Mouse (Mus musculus): ENCODE data around the gene Dgki.
A peak's percentile ranks its signal among the peaks of the same experiment; 100 is the strongest.

Dgki gene

DNA sequence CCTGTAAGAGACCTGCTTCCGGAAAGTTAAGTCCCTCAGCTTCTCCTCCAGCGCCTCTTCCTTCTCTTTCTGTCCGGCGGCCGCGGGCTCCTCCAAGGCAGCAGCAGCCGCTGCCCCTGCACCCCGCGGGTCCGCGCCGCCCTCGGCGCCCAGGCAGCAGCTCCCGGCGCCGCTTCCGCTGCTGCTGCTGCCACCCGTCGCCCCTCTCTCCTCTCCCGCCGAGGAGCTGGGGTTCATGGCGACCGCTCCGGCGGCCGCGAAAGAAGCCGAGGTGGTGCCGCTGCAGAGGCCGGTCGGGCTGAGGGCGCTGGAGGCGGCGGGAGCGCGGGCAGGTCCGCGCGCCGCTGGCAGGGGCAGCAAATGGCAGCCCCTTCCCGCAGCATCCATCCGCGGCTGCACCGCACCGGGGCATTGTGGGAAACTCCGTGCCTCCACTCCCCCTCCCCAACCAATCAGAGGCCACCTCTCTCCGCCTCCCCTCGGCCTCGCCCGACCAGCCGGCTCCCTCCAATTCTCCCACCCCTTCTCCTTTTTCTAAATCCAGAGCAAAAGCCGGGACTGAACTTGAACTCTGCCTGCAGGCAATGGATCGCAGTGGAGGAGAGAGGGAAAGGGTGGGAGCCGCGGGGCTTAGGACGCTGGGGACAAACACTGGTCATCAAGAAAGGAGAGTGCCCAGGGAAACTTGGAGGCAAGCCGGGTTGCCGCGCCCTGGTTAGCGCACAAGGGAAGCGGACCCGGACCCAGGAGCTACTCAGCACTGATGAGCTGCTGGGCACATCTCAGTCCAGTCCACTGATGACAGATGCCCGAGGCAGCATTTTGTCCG is at the start of gene Dgki:
Gene Dgki (minus strand): TSS at position 623 of the 829 bp plus-strand sequence.
- peak; percentile 85 to 90 for DNase-seq (ENCODE audit: low spot score in 2 of 2)

DNA sequence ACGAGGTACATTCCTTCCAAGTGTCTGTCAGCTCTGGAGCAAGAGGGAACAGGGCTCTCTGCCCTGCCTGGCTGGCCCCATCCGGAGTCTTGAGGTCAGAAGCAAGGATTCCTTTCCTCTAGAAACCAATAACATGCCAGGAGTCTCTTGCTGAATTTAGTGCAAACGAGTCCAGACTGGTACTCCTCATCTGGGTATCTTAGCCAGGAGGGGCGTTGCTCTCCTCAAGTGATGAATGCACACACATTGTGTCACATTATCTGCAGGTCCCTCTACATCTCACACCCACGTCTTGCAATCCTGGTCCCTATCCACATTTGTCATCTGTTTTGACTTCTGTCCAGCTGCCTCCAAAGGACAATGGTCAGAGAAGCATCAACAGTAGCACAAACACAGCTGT is 47.6 kb upstream of the Dgki start:
- DNase-seq (ENCODE audit: low spot score in 2 of 2), result no peak

DNA sequence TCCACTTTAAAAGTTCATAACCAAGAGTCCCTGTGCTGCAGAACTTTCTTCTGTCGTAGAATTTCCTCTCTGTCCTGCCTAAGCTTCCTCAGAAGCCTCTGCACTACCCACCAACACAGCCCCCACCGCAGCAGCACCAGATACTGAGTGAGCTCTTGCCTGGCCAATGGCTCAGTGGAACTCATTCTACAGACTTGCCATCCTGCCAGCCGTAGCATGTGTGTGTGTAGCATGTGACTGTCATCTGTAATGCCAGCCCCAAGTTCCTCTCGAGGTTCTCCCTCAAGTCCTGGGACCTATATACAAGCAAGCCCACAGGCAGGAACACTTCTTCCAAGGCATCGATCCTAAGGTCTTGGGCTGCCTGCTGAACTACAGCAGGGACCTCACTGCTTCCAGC is 38.1 kb upstream of the Dgki start:
- no peak for DNase-seq (ENCODE audit: low spot score in 2 of 2)

DNA sequence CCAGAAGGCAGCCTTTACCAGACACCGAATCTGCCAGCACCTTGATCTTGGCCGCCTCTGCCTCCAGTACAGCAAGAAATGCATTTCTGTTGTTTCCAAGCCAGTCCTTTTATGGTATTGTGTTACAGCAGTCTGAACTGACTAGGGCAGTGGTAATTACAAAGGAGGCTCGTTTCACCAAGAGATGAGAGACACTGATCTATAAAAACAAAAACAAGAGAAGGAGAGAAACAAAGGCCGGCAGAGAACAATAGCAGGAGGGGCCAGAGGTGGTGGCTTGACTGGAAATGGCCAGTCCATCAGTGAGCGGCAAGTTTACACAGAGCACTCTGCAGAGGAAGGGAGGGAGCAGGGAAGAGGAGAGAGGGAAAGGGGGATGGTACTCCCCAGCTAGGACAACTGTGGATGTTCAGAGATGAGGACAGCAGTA is 36.9 kb upstream of the Dgki start:
- no peak for DNase-seq (ENCODE audit: low spot score in 2 of 2)

DNA sequence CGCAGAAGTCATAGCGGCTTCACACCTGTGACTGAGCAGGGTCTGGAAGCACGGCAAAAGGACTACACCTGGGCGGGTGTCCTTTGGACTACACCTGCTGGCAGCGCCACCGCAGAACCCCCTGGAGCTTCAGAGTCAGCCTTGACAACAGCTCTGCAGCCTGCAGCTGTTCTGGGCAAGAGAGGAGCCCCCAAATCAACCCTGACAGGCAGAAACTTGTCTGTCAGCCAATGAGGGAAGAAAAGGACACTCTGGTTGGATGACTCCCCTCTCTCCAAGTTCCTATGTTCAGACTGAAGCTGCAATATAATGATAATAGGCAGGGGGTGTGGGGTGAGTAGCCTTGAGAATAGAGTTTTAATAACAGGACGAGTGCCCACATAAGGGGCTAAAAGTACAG is 36.4 kb upstream of the Dgki start:
- no peak for DNase-seq (ENCODE audit: low spot score in 2 of 2)

DNA sequence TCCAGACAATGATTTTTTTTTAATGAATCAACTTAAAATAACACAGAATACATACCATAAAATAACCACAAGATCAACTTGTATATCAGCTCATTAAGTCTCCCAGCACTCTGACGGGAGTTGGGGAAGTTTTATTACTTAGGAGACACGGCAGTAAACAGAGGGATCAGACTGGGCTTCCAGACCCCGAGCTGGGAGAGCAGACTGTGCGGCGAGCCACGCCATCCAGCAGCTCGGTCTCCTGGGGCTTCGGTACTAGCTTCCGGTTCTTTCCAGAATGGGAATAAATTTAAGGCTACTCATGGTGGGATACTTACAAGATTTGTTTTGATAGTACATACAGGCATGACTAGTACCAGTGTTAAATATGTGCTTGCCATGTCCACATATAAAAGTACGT is 32.9 kb upstream of the Dgki start:
- no peak for DNase-seq (ENCODE audit: low spot score in 2 of 2)

DNA sequence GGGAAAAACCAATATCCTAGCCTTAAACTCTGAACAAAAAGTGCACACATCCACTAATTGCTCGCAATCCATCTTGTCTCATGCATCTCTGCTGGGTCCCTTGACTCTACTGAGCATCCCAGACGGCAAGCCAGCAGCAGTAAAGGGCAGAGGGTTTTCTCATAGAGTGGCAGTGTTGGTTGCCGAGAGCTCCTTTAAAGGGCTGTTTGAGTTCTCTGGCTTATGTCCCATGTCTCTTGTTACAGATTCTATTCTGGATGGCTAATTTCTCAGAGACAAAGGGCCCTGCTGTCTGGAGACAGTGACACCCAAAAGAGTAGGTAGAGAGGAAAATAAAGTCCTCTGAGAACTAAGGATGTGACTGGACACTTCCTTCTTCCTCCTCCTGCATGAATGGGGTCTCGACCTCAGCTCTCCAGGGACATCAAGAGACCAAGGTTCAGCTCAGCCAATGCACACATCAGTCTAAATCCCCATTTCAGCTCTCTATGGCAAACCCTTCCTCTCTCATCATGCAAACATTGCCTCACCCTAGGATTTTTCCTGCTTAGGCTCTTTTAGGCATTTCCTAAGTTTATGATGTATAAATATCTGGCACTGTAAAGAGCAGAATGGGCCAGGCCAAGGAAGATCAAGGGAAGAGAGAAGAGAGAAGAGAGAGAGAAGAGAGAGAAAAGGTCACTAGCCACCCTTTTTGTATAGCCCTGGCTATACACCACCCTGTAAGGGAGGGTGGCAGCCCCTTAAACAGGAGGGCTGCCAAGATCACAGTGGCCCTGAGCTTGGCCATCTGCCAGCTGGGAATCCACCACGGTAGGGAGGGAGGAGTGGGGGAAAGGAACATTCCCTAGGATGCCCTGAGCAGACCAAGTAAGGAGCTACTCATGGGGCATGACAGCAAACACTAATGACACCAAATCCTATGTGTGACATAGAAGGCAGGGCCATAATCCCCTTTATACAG is 30.2 kb upstream of the Dgki start:
- DNase-seq (ENCODE audit: low spot score in 2 of 2), result no peak

DNA sequence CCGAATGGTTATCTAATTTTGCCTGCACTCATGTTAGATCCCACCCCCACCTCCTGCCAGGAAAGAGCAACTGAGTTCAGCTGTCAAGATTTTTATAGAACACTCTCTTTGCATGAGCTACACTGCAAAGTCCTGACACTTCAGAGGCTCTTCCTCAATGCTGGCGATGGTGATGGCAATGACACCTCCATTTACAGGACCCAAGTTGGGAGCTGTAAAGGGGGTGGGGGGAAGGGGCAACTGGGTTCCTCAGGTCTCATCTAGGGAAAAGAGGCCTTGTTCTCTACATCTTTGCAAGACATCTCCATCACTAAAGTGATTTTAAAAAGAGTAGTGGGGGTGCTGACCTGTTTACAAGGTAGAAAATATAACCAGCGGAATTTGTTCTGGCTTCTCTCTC is 29.4 kb upstream of the Dgki start:
- no peak for DNase-seq (ENCODE audit: low spot score in 2 of 2)

DNA sequence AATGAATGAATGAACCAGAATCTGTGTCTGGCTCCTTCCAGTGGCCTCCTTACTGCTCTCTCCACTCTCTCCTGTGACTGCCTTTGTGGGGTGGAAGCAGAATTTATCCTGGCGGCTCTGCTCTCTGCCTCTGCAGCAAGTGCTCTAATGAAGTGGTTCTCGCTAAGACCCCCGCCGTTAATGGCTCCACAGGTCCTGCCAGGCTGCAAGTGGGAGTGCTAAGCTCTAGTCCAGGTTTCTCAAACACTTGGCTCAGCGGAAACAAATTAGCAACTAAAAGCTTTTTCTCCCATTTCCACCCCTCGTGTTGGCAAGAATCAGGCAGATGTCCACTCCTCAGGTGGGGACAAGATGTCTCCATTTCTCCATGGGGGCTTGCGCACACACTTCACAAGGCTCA is 28.7 kb upstream of the Dgki start:
- DNase-seq (ENCODE audit: low spot score in 2 of 2), result no peak

DNA sequence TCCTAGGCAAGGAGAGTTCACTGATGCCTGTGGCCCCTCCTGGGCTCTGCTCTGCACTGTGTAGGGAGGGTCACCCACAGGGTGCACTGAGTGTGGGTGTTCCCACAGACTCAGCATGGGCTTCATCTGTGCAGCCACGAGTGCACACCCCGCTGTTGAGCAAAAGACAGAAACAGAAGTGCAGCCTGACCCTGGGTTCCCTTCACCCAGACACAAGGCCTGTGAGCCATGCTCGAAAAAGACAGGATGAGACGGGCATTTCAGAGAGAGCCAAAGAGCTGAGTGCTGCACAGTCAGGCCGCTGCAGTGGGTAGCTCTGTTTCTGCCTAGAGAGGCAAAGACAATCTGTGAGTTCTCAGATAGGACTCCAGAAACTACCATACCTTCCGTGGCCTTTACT is 27.5 kb upstream of the Dgki start:
- DNase-seq (ENCODE audit: low spot score in 2 of 2), result no peak

DNA sequence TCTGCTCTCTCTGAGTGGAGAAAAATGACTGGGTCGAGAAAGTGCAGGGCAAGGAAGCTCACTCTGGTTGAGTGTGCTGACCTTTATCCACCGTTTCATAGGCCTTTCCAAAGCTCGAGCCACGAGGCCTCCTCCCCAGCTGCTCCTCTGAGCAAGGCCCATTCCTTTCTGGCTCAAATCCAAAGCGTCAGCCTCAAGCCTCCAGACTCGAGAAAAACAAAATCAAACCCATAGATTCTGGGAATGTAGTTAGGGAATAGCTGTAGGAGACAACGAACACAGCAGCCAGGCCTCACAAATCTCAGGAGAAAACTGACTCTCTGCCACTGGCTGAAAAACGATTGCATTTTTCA is 26.6 kb upstream of the Dgki start:
- no peak for DNase-seq (ENCODE audit: low spot score in 2 of 2)

DNA sequence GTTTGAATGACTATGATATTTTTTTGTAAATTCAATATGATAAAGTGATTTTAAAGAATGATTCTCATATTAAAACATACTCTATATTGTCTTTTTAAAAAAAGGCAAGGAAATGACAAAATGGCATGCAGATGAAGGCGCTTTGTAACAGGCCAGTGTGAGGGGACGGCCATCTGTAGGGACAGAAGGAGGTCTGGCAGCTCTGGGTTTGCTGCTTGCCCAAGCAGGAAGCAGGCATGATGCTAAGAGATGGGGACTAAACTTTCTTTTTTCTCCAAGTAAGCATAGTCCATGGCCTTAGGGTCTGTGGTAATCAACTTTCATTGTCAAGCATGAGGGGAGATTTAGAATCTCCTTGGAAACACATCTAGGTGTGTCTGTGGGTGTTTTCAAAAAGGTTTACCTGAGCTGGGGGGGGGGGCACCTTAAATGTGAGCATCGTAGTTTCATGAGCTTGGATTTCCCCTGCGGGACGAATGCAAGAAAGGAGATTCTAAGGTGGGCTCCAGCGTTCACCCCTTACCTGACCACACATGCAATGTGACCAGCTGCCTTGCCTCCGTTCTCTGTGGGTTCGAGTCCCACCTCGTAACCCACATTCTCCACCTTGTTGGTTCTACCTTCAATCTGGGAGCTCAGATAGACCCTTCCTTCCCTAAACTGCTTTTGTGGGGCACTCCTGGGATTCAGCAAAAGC is 26.1 kb upstream of the Dgki start:
- DNase-seq (ENCODE audit: low spot score in 2 of 2), result no peak

DNA sequence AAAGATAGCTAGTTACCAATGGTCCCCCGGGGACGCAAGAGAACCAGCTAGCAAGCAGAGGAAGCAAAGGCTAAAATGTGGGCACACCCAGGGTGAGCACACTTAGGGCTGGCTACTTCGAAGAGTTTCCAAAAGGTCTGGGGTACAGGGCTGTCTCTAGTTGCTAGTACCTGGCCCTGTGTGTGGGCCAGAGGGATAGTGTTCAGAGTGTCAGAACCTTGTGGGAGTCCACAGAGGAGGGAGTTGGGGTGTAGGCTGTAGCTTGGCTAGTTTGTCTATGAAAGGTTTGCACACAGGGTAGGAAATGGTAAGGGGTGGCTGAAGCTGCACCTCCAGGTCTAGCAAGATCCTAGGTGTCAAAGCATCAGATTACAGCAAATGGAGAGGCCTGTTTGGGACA is 25.1 kb upstream of the Dgki start:
- no peak for DNase-seq (ENCODE audit: low spot score in 2 of 2)

DNA sequence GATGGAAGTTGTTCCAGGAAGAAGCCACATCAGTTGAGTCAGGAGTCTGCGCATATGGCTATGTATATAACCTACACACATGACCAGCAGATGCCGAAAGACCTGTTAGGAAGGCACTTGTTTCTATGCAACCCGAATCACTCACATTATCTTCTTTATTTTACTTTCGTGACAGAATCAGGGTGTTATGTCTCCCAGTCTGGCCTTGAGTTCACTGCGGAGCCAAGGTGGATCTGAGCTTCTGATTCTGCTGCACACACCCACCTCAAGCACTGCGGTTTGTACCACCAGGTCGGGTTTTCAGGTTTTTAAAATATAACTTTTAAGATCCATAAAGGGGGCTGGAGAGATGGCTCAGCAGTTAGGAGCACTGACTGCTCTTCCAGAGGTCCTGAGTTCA is 22.7 kb upstream of the Dgki start:
- DNase-seq (ENCODE audit: low spot score in 2 of 2), result no peak

DNA sequence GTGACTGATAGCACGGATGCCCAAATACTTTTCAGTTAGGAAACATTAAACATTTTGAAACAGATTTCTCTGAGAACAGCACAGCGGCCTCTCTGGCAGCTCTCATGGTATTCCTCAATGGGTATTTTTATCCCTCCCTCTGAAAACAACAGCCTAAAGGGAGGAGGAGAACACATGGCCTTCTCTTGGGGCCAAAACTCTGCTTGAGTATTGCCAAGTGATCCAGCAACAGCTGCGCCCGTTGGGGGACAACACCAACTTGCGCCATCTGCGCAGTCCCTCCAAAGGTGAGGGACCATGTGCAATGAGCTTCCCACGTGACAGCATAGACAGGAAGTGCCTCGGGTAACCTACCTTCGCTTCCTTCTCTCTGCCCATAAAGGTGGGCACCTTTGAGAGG is 22.1 kb upstream of the Dgki start:
- peak; percentile 53 to 74 for DNase-seq (ENCODE audit: low spot score in 2 of 2)

DNA sequence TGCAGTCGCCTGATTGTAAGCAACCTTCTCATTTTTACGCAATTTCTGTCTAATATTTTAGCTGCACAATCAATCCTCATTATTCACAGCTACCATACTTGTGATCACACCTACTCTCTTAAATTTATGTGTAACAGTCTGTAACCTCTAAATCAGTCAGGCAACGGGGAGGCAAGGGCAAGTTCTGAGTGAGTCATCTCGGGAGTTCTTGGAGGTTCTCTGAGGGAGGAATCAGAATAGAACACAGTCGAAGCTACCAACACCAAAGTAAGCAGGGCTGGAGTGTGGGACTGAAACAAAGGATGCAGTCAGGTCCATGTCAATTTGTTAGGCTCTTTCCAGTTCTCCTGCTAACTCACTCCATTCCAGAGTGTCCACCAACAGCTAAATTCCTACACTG is 17.9 kb upstream of the Dgki start:
- DNase-seq (ENCODE audit: low spot score in 2 of 2), result no peak

DNA sequence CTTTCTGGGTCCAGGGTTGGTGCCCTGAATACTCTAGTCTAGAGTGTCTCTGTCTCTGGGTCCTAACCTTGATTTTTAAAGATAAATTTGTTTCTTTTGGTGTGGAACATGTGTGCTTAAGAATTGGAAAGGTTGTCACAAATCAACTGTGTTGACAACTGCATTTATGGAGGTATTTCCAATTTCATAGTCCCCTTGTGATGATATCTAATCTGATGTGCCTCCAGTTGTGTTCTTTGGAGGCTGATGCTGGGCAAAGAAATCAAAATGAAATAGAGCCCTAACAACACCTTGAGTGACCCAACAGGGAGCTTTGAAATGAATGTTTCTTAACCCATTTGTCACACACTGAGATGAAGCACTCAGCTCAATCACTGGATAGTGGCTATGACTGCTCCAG is 15.5 kb upstream of the Dgki start:
- DNase-seq (ENCODE audit: low spot score in 2 of 2), result no peak

DNA sequence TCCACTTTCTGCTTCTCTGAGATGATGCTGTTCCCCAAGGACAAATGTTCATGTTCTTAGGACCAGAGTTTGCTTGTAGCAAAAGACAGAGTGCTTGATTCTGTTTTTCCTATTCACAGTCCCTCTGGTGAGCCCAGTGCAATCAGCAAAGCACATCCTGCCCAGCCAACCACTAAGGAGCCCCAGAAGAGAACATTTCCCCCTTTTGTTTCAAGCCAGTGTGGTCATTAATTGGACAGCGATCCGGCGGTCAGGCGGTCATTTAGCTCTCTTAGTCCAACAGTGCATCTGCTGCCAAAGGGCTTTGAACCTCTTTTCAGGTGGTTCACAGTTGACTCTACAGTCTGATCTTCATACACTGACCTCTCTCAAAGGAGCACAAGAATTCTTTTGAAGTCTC is 10.6 kb upstream of the Dgki start:
- no peak for DNase-seq (ENCODE audit: low spot score in 2 of 2)

DNA sequence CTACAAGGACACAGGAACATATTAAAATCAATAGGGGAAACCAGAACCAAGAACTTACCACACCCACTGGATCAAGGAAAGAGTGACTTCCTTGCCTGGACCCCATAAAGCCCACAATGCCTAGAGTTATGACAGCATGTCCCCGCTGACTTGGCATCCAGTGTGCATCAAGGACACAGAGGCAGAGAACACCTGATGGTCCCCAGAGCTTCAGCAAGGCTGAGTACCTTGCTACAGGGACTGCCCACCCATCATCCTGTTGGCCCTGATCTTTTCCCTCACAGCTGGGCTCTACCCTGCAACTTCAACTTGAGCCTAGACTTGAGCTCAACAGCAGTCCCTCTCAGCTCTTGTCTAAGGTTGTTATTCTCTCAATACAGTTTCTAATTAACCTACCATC is 6.6 kb upstream of the Dgki start:
- no peak for DNase-seq (ENCODE audit: low spot score in 2 of 2)

DNA sequence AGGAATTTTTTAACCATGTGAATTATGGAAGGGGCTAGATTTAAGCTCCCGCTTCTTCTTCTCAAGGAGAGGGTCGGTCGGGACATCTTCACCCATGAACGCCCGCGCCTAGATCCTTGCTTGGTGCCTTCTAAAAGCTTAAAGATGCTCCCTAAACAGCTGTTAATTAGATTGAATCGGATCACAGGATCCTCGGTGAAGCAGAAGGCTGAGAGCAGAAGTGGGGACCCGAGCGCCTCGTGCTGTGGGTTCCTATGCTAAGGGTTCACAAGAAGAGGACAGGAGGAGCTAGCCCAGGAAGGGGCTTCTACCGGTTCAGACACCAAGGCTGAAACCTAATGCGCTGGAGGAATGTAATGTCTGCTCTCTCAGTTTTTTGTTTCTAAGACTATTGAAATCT is 508 bp upstream of the Dgki start:
- DNase-seq (ENCODE audit: low spot score in 2 of 2), result no peak

DNA sequence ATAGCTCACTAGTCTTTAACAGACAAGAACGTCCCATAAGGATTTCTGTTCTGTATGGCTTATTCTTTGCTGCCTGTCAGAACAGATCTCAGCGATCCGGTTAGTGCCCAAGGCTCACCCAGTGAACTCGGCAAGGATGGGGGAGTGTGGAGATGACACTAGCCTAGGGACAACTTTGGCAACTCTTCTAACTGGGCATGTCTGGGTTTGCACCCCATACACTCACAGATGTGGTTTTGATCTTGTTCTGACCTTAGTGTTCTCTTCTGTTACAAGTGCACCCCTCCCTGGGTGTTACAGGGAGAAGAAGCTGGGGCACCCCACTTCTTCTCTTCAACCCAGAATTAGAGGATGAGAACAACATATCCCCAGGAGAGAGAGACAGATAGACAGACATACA is 1.0 kb downstream of the Dgki start:
- no peak for DNase-seq (ENCODE audit: low spot score in 2 of 2)

DNA sequence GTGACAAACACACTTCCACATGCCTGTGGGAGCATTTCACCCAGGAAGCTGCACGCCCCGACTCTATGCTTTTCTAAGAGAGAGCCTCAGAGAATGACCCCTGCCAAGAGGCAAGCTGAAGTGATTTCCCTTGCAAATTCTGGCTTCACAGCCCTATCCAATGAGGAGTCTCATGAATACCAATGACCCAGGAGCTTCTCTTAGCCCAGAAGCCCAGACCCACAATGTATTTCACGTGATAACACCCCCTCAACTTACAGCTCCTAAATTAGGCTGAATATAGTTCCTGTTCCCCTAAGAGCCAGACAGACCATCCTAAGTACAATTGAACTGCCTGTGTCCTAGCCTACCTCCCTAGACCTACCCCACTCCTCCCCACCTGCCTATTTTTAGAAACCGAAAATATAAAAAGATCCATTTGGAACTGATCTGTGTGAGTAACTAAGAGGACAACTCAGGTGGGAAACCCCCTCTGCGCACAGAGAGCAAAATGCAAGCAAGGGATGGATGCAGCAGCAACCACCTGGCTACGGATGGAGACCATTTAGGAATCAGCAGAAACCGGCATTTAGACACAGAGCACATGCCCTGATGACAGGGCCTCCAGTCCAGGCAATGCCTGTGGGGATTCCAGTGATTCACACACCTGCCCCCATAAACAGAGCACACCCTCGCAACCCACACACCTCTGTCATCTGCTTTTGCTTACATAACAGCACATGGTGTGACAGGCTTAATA is 2.1 kb downstream of the Dgki start:
- peak in 1 of 2 experiments; percentile 57 for DNase-seq (ENCODE audit: low spot score in 2 of 2)
